Mouse (Mus musculus) embryo, embryonic 11 days (tissue): ENCODE results near the gene Wnt11.
A peak's percentile ranks its signal among the peaks of the same experiment; 100 is the strongest.

Experiments
- DNase-seq: peaks from one replicate; pipeline ENCODE4 v3.0.0-alpha.2; 2015

The Wnt11 gene

GRCm38 (mm10) chr7:98834711-98835321 is at the start of gene Wnt11:
Gene Wnt11, plus strand, starts transcription at chr7:98835112.
- DNase-seq, result peak; percentile 72

DNA sequence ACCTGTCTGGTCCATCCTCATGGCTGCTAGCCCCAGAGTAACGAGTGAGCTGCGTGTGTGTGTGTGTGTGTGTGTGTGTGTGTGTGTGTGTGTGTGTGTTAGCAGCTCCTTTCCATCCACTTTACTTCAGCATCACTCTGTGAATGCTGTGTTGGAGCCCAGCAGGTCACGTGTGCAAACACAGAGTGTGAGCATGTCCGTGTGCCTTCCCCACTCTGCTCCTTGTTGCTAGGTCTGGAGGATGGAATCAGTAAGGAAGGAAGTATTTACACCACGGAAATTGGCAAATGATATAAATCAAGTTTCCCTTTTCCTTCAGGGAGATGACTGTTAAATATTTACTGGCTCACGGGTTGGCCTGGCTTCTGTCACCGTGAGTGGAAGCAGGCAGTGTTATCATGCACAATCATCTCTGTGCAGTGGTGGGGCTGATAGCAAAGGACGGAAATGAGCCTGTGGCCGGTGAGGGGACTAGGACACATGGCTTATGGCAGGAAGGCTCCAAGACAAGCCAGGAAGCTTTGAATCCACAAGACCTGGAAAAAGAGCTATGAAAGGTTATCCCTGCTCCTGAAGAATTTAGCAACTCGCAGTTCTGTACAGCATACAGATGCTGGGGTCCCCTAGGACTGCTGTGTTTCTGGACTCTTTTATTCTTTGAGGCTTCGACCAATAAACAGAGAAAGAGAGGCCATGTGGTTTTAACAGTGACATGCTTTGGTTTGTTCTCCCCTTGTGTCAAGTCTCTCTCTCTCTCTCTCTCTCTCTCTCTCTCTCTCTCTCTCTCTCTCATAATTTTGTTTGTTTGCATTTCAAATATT is 47.9 kb upstream of the Wnt11 start:
- DNase-seq, result no peak

GRCm38 (mm10) chr7:98788721-98789120 is 46.2 kb upstream of the Wnt11 start:
- no peak for DNase-seq

GRCm38 (mm10) chr7:98789121-98789520 is 45.8 kb upstream of the Wnt11 start:
- DNase-seq, result no peak

DNA sequence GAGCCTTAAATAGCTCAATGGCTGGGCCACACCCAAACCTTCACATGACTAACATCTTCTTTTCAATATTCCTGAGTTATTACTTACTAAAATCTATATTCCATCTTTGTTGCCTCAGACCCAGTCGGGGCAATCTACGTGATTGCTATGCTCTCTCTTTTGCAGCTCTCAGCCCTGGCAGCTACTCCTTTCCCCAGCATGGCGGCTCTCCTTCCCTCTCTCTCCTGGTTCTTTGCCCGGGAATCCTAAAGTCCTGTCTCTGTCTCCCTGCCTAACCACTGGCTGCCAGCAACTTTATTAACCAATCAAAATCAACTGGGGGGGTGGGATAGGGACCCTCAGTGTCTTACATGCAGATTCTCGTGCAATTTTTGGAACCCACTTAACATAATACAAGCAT is 43.0 kb upstream of the Wnt11 start:
- DNase-seq, result no peak

DNA sequence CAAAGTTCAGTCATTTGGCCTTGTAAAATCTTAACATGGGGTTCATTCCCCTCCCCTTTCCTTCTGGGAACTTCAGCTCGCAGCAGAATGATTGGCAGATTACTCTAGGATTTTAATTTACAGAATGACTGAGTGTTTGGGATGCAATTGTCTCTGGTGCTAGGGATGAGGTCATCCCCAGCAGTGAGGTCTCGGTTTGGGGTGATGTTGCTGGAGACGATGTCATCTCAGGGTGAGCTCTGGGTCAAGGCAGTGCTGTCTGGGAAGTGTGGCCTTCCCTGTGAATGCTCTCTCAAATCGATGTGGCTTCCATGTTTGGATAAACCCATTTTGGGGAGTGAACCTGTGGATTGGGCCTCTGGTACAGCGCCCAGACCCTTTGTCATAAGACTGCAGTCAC is 41.1 kb upstream of the Wnt11 start:
- no peak for DNase-seq

DNA sequence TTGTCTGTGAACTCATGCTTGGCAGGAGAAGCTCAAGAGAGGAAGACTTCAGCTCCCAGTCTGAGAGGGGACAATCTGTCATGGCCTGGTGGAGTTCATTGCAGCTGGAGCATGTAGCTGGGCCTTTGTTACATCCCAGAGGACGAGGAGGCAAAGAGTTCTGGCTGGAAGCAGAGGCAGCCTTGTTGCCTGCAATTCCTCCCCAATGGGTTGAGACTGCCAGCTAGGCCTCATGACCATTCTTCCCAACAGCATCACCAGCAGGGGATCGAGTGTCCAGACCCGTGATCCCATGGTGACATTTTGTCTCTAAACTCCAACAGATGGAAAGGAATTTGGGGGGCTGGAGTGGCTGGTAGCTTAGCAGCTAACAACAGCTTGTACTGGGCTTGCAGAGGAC is 40.5 kb upstream of the Wnt11 start:
- DNase-seq, result no peak

DNA sequence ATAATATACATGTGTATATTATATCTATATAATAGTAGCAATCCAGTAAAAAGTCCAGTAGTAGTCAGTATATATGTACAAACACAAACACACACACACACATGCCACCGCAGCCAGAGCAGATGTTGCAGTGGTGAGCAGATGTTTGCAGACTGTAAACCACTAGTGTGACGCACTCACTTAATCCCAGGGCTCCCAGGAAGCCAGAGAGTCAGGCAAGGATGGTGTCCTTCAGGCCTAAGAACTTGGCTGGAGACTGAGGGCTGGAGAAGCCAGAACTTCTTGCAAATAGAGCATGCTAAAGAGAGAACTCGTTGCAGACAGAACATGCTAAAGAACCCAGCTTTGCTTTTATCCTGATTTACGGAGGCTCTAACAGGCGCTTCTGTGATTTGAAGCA is 39.3 kb upstream of the Wnt11 start:
- no peak for DNase-seq

- peak; percentile 27 for DNase-seq
Observed at GRCm38 (mm10) chr7:98797347-98798133, 37.4 kb upstream of the Wnt11 start.

- DNase-seq, result no peak
Observed at GRCm38 (mm10) chr7:98798134-98798417, 36.8 kb upstream of the Wnt11 start.

GRCm38 (mm10) chr7:98800435-98800834 is 34.5 kb upstream of the Wnt11 start:
- DNase-seq, result no peak

DNA sequence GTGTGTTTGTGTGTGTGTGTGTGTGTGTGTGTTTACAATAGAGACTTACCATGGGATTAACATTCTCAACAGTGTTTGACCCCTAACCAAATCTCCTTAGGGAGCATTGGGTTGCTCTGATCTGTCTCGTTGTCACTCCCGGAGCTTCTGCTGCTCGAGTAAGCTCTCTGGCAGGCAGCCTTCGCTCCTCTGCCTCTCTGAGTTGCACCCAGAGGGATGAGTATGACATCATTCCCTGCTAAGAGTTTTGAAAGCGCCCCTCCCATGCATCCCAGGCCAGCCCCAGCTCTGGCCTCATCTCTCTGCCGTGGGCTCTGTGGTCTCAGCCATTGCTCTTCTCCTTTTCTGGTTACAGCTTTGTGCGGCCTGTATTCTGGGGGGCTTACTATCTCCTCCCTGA is 33.8 kb upstream of the Wnt11 start:
- no peak for DNase-seq

- no peak for DNase-seq
Observed at GRCm38 (mm10) chr7:98803181-98803580, 31.7 kb upstream of the Wnt11 start.

DNA sequence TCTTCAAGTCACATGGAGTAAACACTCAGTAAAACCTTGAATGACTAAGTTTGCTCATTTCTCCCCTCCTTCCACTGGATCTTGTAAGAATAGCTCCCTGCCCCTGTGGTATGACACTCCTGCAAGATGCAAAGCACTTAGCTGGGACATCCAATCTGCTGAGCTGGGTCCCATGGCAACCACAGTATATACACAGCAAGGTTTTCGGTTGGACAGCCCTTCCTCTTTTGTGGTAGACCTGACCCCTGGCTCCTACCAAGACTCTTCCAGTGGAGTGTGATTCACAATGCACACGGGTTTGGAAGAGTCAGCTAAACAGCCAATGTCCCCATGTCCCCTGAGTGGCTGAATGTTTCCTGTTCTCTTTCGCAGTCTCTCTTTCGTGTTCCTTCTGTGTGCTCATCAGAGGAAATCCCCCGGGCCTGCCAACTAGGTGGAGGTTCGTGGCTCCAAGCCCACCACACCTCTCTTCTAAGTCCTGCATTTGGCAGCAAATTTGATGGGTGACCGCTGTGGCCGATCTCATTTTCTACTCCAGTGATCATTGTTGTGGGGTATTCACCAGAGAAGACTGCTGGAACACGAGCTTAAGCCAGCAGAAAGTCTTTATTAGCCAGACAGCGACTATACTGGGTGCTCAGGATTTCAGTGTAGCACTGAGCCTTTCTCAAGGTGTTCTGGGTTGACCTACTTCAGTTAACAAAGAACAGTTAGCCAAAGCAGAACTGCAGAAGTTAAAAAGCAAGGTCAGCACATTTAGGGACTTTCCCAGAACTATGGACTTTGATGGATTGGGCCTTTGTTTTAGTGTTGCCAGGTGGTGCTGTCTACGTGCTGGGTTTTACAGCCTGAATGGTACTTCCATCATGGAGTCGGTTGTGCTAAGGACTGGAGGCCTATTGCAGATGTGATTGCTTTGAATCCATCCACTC is 29.8 kb upstream of the Wnt11 start:
- peak; percentile 42 for DNase-seq

- no peak for DNase-seq
Observed at GRCm38 (mm10) chr7:98806961-98807360, 28.0 kb upstream of the Wnt11 start.

GRCm38 (mm10) chr7:98809372-98809771 is 25.5 kb upstream of the Wnt11 start:
- DNase-seq, result no peak

GRCm38 (mm10) chr7:98810619-98811018 is 24.3 kb upstream of the Wnt11 start:
- DNase-seq, result no peak

DNA sequence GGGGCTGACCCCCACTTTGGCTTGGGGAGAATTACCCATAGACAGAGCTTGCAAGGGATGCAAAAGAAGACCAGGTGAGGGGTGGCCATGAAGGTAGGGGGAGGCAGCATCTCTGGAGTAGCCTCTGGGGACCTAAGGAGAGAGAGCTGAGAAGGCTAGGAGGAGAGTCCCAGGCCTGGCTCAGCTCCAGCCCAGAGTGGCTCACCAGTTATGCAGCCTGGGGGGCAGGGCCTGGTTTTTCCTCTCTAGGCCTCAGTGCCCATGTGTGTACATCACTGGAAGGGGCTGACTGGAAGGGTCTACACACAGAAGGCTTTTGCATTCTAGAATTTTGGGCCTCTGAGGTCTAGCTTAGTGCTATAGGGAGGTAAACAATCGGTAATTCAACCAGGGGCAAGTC is 14.4 kb upstream of the Wnt11 start:
- DNase-seq, result no peak

- no peak for DNase-seq
Observed at GRCm38 (mm10) chr7:98822881-98823280, 12.0 kb upstream of the Wnt11 start.

GRCm38 (mm10) chr7:98823896-98824822 is 10.8 kb upstream of the Wnt11 start:
- DNase-seq, result no peak

GRCm38 (mm10) chr7:98828052-98828451 is 6.9 kb upstream of the Wnt11 start:
- DNase-seq, result no peak

DNA sequence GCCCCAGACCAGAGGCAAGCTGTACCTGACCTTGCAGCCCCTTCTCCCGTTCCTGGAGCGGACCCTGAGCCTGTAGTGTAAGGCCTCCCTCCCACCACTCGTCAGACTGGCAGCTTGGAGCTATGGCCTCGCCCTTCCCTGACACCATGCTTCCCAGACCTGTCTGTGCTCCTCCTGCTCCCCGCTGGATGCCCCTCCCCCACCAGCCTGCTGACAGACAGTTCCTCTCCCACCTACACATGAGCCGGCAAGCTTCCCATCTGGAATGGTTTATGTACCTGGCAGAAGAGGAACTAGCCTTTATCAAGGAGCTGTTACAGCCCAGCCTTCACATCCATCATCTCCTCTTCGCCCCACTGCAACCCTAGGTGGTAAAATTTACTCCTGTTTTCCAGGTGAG is 6.0 kb upstream of the Wnt11 start:
- no peak for DNase-seq
